Mouse (Mus musculus) left cerebral cortex, postnatal 10 days (tissue): ENCODE measurements around the gene Fhl2. TPM values are rescaled to one million over a fixed set of nuclear protein-coding genes. Genes with fewer than 3 reads are reported as not detected.
"Not testable (repeated sequence)": the region's sequence is repeated elsewhere in the genome, so short reads cannot be mapped to it uniquely, and the experiment has no call there.

ENCODE experiments used
- DNase-seq, 2 experiments: peaks; one replicate each; pipeline ENCODE4 v3.0.0; 2021 to 2022; ENCODE audit warnings: low spot score in 2 of 2, mixed read lengths in 1 of 2; ENCODE audit errors: extremely low spot score in 1 of 2
- intact Hi-C: fragments of 180-260 bp; cut with DNase I; formaldehyde crosslinking; loops from one replicate; pipeline ENCODE4 v1.15.1; 2025
- total RNA-seq, 2 experiments: library from RNA; stranded (reverse); gene quantifications; 2 replicates each; pipeline ENCODE4 v1.2.3; 2021

Fhl2 gene
- total RNA-seq, 2 experiments from 2014 or later = 35.5 to 38.3 TPM

DNA sequence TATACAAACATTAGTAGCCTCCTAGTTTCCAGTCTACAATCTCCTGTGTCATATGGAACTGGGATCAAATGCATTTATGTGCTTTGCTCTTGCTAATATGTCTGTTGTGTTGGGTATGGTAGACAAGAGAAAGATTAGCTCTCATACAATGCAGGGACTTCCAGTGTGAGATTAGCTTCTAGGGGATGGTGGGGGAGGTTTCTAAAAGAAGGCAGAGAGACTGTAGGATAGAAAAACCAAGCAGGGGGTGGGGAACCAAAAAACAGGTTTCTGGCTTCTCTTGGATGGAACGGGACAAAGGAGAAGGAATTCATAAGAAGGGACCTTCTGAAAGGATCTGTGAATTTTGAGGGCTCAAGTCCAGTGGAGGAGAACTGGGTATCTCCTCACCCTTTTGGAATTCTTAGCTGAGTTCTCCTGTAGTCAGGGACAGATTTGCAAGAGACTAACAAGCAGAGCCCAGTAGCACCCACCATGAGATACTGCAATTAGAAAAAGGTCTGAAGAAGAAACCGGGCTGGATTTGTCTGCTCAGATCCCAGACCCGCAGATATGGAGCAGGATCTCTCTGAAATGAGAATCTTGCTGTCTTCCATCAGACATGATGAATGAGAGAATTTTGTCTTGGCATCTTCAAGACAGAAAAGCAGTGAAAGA is 2.6 kb upstream of the Fhl2 start:
- intact Hi-C loops = no loop called here
- DNase-seq = no peak

DNA sequence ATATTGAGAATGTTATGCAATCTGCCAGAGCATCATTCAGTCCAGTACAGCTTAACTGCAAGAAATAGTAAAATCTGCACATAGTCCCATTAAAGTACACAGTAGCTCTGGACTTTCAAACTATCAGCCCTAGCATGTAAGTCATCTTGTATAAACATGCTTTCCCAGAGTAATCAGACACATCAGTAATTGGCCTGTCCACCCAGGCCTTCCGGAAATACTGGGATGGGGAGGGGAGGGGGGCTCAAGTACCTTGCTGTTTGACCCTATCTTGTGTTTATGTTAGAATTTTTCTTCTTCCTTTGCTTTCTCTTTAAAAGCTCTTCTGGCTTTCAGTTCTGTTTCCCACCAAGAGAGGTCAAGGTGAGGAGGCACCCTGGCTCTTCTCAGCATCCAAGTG is 725 bp downstream of the Fhl2 start:
- no peak for DNase-seq
- intact Hi-C loops = no loop called here

DNA sequence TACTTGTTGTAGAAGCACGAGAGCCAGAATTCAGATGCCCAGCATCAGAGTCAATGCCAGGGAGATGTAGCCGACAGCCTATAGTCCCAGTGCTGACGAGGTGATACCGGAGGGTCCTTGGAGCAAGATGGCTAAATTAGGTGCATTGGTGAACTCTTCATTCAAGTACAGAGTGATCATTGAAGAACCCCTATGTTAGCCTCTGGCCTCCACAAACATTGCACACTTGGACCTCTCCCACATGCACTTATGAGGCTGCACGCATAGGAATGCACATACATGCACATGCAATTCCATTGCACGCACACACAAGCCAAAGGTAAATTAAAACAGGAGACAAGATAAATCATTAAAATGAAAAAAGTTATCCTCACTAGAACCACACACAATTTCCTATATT is 3.4 kb downstream of the Fhl2 start:
- intact Hi-C loops = no loop called here
- no peak for DNase-seq

DNA sequence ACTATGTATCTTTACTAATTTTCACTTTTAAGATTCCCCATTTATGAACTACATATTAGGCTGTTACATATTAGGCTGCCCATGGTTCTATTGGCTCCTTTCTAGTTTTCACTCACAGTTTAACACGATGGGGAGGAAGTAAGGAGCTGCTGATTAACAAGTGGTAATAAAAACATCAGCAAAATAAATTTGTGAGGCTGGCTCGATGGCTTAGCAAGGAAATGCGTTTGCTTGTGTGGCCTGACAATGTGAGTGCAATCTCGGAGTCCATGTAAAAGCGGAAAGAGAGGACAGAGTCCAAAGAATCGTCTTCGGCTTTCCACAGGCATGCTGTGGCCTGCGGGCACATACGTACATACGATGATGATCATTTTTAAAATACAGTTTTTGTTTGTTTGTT is 4.3 kb downstream of the Fhl2 start:
- intact Hi-C loops = no loop called here

DNA sequence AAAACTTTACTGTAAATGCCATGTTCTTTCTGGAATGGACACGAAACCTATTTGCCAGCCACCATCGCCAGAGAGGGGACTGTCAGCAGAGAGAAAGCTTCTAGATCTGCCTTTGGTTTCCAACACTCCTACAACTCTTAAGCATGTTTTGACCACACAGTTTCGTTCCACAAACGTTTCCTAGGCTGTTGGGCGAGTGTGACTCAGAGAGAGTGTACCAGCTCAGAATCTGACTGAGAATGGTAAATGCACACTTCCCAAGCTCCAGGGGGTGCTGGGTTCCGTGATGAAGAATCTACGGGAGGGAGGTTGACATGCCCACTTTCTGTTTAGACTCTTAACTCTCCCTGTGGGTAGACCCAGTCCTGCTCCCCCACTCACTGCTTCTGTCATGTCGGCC is 5.7 kb downstream of the Fhl2 start:
- intact Hi-C loops = no loop called here
- no peak for DNase-seq

More for the DNA sequence above, 4.3 kb downstream of the Fhl2 start:
- DNase-seq = no peak

DNA sequence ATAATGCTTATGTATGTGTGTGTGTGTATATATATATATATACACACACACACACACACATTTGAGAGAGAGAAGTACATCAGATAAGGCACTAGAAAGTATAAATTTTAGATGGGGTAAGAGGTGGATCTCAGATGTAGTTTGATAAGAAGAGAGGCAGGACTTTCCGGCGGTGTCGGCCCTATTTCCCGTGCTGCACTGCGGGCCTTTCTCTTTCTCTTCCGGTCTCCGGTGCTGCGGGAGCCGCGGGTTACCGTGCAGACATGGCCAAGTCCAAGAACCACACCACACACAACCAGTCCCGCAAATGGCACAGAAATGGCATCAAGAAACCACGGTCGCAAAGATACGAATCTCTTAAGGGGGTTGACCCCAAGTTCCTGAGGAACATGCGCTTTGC is 7.9 kb downstream of the Fhl2 start:
- DNase-seq, intact Hi-C loops: not testable (repeated sequence)

DNA sequence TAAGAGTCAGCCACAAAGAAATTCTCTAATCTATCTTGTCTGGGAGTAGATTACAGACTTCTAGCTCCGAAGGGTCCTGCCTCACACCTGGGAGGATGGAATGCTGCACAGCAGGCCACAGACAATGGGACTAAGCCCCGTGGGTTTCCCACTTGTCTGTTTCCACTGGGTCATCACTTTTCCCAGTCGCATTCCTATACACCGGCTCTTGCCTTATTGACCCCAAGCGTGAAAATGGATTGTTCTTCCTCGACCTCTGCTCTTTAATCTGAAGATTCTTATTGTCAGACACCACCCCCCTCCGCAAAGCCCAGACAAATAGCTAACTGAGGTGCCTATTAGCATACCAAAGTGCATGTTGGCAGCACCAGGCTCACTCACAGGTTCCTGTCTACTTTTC is 10.4 kb downstream of the Fhl2 start:
- intact Hi-C loops = no loop called here
- DNase-seq = no peak

DNA sequence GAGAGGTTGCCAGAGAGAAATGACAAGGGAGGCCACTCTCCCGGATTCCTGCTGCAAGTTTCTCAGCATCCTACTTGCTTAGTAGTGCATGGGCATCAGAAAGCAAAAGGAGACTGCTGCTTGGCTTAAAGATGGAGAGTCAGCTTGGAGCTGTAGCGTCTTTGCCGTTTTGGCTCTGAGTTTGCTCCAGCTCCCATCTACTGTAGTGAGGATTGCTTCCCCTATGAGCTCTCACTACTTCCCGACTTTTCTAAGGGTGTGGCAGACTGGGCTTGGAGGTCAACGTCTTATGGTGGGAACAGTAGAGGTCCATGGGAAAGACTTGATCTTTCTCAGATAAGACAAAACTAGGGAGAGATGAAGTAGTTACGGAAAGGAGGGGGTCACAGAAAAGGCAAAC is 15.9 kb downstream of the Fhl2 start:
- intact Hi-C loops = no loop called here
- DNase-seq = no peak

DNA sequence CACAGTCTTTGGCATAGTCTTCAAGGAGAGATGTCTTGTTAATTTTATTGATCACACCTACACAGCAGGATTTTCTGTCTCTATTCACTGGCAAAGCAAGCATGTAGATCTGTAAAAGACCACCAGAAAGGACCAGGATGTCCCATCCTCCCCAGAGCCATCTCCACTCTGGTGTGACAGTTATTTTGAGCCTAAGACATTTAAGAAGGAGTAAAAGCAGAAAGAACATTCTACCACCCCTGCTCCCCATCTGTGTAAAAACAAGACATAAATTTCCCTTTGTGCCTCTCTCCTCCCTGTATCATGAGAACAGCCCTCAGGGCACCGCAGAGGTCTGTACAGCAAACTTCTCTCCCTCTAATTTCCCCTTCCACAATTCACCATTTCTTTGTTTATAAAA is 18.0 kb downstream of the Fhl2 start:
- no peak for DNase-seq
- intact Hi-C loops = no loop called here

DNA sequence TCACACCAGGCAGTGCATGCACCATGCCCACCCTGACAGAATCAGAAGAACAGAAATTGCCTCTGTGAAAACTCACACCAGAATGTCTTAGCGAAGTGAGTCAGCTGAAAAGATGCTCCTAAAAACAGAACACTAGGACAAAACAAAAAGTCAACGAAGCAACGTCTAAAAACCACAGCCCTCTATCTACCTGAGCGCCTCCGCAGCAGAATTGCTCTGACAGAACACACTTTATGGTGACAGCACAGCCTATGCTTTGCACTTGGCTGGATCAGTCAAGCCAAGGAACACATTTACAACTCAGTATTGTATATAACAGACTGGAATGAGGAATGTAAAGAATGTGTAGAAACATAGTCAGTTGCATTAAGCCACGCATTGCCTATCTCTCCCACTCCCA is 18.4 kb downstream of the Fhl2 start:
- DNase-seq = no peak
- intact Hi-C loops = no loop called here

DNA sequence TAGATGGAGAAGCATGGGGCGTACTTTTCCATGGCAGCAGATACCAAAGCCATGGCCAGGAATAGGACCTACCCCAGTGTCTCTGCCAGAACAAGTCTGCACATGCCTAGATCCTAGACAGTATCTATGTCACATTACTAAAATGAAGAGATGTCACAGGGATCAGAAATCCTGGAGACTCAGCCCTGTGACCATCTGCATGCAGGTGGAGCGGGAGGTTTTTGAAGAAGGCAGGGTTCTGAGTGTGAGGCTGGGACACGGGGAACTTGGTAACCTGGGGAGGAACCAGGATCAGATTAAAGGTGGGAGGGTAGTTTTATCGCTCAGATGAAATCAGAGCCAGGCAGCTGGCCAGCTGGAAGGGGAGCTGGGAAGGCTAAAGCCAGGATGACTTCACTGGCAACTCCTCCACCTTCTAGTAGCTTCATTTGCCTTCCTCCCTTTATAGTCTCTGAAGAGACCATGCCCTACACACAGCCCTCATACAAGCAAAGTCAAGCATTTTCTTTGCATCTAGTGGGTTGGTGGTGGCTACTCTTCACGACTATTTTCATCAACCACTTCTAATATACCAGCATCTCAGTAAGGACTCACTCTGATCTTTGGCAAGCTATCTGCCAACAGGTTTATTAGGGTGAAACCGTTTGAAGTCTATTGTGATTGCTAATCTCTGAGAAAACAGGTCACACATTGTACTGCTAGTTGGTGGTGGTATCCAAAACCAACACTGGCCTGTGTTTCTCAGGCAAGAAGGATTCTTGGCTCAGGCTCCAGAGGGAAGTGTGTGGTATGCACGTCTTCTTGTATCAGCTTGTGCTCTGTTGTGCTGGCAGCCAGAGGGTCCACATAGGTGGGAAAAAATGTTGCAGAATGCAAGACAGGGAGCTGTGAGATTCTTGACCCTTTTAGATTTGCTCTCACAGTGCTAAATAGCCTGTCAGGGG is 23.2 kb downstream of the Fhl2 start:
- intact Hi-C loops = no loop called here
- DNase-seq = no peak

DNA sequence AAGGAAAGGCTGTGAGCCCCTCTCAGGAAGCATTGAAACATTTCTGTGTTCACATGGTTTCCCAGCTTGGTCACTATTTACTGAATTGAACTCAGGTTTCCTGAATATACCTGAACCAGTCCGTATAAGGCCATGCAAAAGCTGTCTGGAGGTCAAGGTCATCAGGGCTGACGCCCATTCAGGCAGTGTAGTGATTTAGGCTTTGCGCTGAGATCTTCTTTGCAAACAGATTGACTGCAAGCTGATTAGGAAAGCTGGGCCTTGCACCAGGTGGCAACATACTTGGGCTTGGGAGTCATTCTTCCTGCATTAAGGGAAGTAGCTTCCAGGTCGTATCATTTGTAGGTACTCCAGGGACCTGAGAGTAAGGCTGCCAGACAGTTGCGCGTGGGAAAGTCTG is 25.0 kb downstream of the Fhl2 start:
- intact Hi-C loops = no loop called here
- DNase-seq = no peak

DNA sequence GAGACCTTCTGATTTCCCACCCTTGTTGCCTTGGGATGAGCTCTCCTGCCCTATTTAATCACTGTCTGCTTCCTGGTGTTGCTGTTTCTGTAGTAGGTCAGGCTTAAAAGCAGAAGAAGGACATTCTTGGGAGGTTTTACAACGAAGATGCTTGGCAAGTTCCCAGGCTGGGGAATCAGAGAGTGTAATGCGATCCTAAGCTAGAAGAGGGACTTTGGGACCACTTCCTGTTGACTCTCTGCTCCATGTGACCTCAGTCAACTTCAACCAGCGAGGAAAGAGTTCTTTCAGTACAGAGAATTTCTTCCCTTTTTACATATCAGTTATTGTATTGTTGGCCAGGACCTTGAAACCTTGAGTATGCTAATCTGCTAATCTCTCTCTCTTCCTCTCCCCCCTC is 25.7 kb downstream of the Fhl2 start:
- peak in 1 of 2 experiments; percentile 51 for DNase-seq
- intact Hi-C loops = no loop called here

DNA sequence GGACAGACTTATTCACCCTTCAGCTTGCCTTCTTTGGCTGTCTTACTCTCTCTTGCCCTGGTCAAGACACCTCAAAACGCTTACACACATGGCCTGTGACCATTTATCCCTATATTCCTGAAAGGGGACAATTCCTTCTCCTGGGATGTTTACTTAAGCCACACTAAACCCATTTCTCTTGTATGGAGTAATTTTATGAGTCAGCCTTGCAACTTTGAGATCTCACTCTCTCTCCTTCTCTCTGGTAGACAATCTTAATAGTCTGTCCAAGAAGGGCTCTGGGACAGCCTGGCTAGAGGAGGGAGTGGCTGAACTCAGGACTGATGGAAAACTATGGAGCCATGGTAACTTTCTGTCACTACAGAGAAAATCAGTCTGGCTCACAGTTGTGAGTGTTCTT is 27.1 kb downstream of the Fhl2 start:
- DNase-seq = no peak
- intact Hi-C loops = no loop called here

DNA sequence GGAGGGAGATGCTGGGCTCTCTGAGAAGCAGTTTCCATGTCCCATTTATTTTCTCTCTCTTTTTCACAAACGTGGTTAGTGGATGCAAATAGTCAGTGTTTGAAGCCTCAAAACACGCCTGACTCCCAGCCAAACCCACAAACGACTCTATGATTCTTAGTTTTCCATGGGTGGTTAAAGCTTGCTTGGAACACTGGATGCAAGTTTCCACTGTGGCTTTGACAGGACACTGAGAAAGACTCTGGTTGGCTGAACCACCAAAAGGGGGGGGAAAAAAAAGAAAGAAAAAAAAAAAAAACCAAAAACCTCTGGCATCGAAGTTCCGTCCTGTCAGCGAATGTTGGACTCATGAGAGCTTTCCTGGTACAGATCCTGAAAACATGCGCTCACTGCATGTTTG is 27.6 kb downstream of the Fhl2 start:
- intact Hi-C loops = no loop called here

DNA sequence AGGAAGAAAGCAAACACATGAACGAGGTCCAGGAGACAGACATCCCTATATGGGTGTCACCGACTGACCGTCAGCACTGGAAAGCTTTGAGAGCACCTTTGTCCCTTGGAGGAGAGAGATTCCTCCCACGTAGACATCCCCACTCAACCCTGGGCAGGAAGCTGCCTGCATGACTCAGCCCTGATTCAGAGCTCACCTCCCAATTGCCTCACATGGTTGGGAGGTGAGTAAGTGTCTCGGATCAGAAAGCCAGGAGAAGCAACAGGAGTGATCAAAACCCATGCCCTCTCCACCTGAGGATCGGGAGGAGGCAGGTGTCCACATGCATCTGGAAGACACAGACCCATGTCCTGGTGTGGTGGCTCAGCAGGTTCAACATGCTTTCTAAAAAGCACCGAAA is 28.2 kb downstream of the Fhl2 start:
- no peak for DNase-seq
- intact Hi-C loops = no loop called here

More for the DNA sequence above, 27.6 kb downstream of the Fhl2 start:
- DNase-seq = no peak

DNA sequence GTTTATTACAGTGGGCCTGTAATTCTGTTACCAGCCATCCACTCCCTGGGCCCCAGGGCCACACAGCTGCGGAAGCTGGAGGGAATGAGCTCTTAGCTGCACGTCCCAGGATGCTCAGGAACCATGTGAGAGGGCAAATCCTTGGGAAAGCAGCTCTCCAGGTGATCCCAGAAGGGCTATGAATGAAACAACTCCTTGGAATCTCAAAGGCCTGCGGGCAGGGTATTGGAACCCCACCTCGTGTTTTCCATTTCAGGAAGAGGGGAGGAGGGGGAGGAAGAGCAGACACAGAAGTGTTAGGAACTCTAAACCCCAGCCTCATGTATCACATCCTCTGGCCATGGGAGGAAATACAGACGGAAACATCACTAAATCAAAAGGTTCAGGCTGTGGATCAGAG is 28.8 kb downstream of the Fhl2 start:
- intact Hi-C loops = no loop called here
- no peak for DNase-seq

DNA sequence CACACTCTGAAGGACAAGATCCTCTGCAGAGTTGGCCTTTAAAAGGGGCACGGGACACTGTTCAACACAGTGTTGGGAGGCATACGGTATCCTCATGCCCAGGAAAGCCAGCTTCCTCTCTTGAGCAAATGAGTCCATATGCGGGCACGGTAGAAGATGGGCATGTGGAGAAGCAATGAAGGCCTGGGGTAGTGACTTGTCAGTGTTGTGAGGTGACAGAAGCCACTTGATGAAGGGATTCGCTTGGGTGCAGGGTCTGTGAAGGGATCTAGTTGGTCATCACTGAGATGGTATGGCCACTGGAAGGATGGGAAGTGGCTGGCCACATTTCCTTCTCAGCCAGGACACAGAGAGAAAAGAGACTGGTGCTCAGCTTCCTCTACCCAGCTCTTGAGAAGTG is 32.2 kb downstream of the Fhl2 start:
- no peak for DNase-seq
- intact Hi-C loops = no loop called here

DNA sequence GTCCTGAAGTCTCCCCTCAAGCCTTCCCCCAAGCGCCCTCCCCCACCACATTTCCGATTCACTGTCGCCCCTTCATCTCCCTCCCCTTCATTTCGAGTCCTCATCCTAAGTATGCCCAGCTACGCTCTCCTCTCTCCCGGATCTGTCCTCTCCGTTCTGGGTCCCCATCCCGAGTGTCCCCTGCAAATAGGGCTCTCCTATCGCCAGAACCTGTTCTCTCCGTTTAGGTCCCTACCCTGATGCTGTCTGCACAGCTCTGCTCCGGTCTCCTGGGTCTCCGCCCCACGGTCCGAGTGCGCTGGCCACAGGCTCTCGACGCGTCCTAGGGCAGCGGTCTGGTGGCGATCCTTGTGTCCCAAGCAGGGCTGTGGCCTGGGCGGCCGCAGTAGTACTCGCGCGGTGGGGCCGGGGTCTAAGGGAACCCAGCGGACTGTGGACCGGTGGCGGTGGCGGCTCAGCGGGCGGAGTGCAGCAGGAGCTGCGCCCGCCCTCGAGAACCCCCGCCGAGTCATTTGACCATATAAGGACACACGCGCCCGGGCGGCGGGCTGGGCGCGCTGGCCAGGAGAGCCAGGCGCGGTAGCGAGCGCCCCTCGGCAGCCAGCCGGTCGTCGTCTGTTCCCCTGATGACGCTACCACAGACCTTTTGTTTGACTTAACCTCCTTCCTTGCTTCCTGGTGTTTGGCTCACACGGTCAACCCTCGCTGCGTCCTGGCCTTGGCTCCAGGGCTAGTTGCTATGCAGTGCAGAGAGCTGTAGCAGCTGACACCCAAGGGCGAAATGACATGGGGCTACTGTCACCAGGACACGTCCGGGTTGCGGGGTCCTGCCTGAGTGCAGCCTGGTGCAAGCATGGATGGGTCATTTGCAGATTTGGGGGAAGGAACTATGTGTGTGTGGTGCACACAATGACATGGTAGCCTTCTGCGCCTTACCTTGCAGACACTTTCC is 33.0 kb downstream of the Fhl2 start:
- intact Hi-C loops = no loop called here
- peak; percentile 44 to 88 for DNase-seq
